Mouse (Mus musculus): ENCODE measurements around the gene Myct1.
A peak's percentile ranks its signal among the peaks of the same experiment; 100 is the strongest.

Gene Myct1

GRCm38 (mm10) chr10:5615186-5616040 lies 21.8 kb downstream of the Myct1 start:
- no peak for DNase-seq (ENCODE audit: low read depth, low spot score)

DNA sequence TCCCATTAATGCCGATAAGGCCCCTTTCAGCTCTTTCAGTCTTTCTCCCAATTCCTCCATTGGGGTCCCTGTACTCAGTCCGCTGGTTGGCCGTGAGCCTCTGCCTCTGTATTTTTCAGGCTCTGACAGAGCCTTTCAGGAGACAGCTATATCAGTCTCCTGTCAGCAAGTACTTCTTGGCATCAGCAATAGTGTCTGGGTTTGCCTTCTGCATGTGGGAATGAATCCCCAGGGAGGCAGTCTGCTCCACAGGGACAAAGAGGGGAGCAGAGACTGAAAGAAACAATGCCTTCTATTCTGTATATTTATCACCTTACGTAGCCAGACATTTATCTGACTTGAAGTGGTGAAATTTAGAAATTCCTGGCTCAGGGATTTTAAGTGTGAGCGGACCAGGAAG lies 32.7 kb downstream of the Myct1 start:
- DNase-seq (ENCODE audit: low read depth, low spot score), result no peak

DNA sequence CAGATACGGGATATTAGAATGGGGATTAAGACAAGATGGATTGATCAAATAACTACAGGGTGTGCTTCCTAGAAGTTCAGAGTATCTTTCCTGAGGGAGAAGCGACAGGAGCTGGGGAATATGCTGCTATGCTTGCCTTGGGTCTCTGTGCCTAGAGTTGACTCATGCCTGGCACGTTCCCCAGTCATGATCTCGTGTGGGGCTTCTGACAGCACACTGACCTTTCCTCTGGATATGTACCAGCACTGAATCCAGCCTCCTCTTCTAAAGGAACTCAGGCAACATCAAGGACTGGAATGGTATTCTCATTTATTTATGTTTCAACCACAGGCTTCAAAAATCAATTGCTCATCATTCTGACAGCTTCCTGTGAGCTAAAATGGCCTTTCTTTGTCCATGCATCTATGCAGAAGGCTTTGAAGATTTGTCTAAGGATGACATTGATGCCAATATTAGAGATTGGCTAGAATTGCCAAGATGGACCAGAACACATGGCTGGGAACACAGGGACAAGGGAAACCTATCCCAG lies 40.2 kb downstream of the Myct1 start:
- DNase-seq (ENCODE audit: low read depth, low spot score), result no peak

DNA sequence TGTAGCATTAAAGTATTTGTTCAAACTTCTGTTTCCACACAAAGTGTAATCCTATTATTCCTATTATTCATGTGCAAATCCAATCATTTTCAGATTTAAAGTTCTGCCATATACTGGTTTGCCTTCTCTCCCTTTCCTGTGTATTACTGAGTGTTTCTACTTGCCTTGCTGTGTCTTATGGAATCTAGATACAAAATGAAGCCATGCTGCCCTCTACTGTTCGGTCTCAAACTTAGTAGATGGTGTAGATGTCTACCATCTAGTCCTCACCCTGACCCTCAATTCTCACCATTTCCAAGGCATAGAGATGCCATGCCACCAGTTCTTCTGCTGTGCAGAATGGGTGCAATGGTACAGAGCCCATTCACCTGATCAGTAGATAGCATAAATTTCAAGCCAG lies 40.8 kb downstream of the Myct1 start:
- DNase-seq (ENCODE audit: low read depth, low spot score), result peak; percentile 38

GRCm38 (mm10) chr10:5637322-5637721 lies 43.7 kb downstream of the Myct1 start:
- DNase-seq (ENCODE audit: low read depth, low spot score), result no peak

DNA sequence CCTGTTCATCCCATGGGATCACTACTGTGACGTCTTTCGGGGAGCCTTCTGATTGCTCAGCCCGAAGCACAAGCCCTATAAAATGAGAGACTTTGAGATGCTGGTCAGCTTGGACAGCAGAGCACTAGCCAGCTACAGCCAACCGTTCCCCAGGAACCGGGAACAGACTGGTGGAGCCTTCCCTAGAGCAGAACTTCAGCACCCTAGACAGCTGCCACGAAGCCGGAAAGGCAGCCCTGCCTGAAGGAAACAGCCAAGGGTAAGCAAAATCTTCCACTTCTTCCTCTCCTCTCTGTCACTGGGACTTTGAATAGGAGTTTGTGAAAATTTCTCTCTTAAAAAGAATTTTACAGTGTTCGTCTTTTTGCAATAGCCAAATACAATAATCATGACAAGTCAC lies 45.5 kb downstream of the Myct1 start, which contains the start of gene Vip:
Gene Vip, plus strand, starts transcription at position 107 of the 400 bp plus-strand sequence.
- DNase-seq (ENCODE audit: low read depth, low spot score), result peak; percentile 40

All from R1 (cell line).